Mouse (Mus musculus): Measurements from ENCODE around the gene Barhl2.

GRCm38 (mm10) chr5:106452686-106453085, 5.3 kb downstream of the Barhl2 start:
- TF ChIP-seq TAL1 (IDR thresholded peaks at IDR 0.05; ENCODE audit: low read length) = no peak
- TF ChIP-seq CTCF (IDR thresholded peaks at IDR 0.05 in 2 of 3, conservative IDR thresholded peaks at IDR 0.05 in 1 of 3; ENCODE audit: control insufficient read depth in 1 of 3, insufficient read depth in 1 of 3, low read depth in 2 of 3, low read length in 3 of 3, poor library complexity in 1 of 3, severe bottlenecking in 1 of 3) = no peak
- TF ChIP-seq CHD2 (IDR thresholded peaks at IDR 0.05; ENCODE audit: low read length) = no peak
- no peak for TF ChIP-seq POLR2A (IDR thresholded peaks at IDR 0.05; ENCODE audit: control insufficient read depth in 1 of 2, insufficient read depth in 1 of 2, low read depth in 1 of 2, low read length in 2 of 2, poor library complexity in 1 of 2)
- TF ChIP-seq BHLHE40 (IDR thresholded peaks at IDR 0.05; ENCODE audit: borderline replicate concordance, low read depth, low read length) = no peak

Measured in MEL (cell line).